ENCODE assay signal across 8 mouse cellular contexts in the genomic region with DNA sequence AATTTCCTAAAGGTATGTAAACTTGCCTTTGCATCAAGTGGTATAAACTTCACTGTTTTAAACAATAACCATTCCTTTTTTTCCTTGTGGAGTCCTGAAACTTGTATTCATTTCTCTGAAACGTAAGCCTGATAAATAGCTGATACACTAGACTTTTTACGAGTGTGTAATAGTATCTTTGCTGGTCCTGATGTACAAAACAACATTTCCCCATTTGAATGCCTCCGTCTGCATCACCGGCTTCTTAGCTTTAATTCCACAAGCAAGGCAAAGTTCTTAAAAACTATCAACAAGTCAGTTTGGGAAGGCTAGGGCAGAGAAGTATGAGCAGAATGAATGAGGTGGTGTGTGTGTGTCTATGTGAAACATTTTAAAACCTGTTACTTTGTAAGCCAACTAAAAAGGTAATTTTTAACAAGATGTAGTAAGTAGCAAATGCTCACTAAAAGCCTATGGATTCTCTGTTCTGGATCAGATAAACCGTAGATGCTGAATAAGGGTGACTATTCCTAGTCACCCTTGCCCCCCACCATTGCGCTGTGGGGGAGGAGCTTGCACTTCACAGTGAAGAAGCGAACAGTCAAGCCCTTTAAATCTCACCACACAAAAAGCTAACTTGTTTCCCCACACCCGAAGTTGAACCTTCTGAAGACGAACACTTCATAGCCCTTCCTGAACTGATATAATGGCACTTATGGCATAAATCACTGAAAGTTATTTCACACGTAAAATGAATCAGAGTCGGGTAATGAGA. TPM values are rescaled to one million over a fixed set of nuclear protein-coding genes. Genes with fewer than 3 reads are reported as not detected.
A peak's percentile ranks its signal among the peaks of the same experiment; 100 is the strongest.
DNase-seq lines count a peak whose midpoint lies in the region; ATAC-seq lines count a peak whose summit lies in the region.

No protein-coding gene starts in this region.

- H3K4me2 ChIP-seq in forebrain, embryonic 12.5 days, result peak overlapping the region; percentile 71
- H3K4me2 ChIP-seq in midbrain, embryonic 13.5 days (replicated peaks), result peak overlapping the region; percentile 78

- 30% methylated on average over 11 of the region's 11 CpGs for WGBS in forebrain, embryonic 12.5 days
- 29% methylated on average over 11 of the region's 11 CpGs for WGBS in midbrain, embryonic 13.5 days

- H3K4me3 ChIP-seq in forebrain, embryonic 12.5 days (replicated peaks), result peak overlapping the region; percentile 82
- peak overlapping the region; percentile 88 for H3K4me3 ChIP-seq in midbrain, embryonic 13.5 days (replicated peaks)

- no peak overlapping the region for H3K27ac ChIP-seq in forebrain, embryonic 12.5 days
- H3K27ac ChIP-seq in midbrain, embryonic 13.5 days, result no peak overlapping the region

- H3K9me3 ChIP-seq in forebrain, embryonic 12.5 days, result no peaks in the 10 kb centered on the region
- H3K9me3 ChIP-seq in midbrain, embryonic 13.5 days, result no peaks in the 10 kb centered on the region

- H3K27me3 ChIP-seq in forebrain, embryonic 12.5 days, result 0 out of 2 replicates have a peak, but pooled peaks cover 3% of the 10 kb centered on the region
- peaks cover 9% of the 10 kb centered on the region; the same call in 1 of the 2 replicates for H3K27me3 ChIP-seq in midbrain, embryonic 13.5 days

- no peaks in the 10 kb centered on the region for H3K36me3 ChIP-seq in forebrain, embryonic 12.5 days (replicated peaks)
- no peaks in the 10 kb centered on the region for H3K36me3 ChIP-seq in midbrain, embryonic 13.5 days

- no peak for ATAC-seq in forebrain, embryonic 12.5 days (ENCODE audit: low FRiP score)
- ATAC-seq in midbrain, embryonic 13.5 days, result no peak

- H3K9ac ChIP-seq in forebrain, embryonic 12.5 days, result no peak overlapping the region
- no peak overlapping the region for H3K9ac ChIP-seq in midbrain, embryonic 13.5 days (replicated peaks)

- H3K4me1 ChIP-seq in forebrain, embryonic 12.5 days, result peaks cover 7% of the 10 kb centered on the region; the same call in 1 of the 2 replicates
- H3K4me1 ChIP-seq in midbrain, embryonic 13.5 days (replicated peaks), result peaks cover 17% of the 10 kb centered on the region

- DNase-seq in adrenal gland, postnatal 10 days, result peak; percentile 44
- no peak for DNase-seq in adrenal gland, postnatal 4 days (ENCODE audit: low spot score in 2 of 2)
- DNase-seq in ZHBTc4 (ENCODE audit: low read depth, low spot score), result peak; percentile 18
- peak; percentile 46 for DNase-seq in kidney, postnatal 10 days
- peak; percentile 29 to 44 for DNase-seq in thymus, postnatal 10 days (ENCODE audit: low spot score in 2 of 2)
- no peak for DNase-seq in right cerebral cortex, postnatal 10 days (ENCODE audit: low spot score in 2 of 2)

RNA-seq across cellular contexts. Expression of a gene that starts 1.9 kb away (rescaled TPM):
- total RNA-seq in adrenal gland, postnatal 10 days (2021), result 100 to 1,000 TPM; 115 TPM
- 100 to 1,000 TPM; 147 to 163 TPM for total RNA-seq in adrenal gland, postnatal 4 days (2021)
- 25.2 and 29.1 TPM in 2 replicates for polyA plus RNA-seq in forebrain, embryonic 12.5 days (2016; fragmentation: Nextera tagmentation; extraction: Ambion mirVana)
- 18.5 and 20.3 TPM in 2 replicates for polyA plus RNA-seq in midbrain, embryonic 13.5 days (2015; fragmentation: Nextera tagmentation; extraction: Ambion mirVana)

RNA-seq across cellular contexts. Expression of a gene that starts 34.0 kb away (rescaled TPM):
- total RNA-seq in adrenal gland, postnatal 10 days (2021), result 100 to 1,000 TPM; 145 to 155 TPM
- 10 to 100 TPM; 64.9 to 67.0 TPM for total RNA-seq in adrenal gland, postnatal 4 days (2021)
- 27.6 and 28.1 TPM in 2 replicates for polyA plus RNA-seq in forebrain, embryonic 12.5 days (2016; fragmentation: Nextera tagmentation; extraction: Ambion mirVana)
- polyA plus RNA-seq in midbrain, embryonic 13.5 days (2015; fragmentation: Nextera tagmentation; extraction: Ambion mirVana), result 29.4 and 31.6 TPM in 2 replicates

Comparison
In these comparisons a context has a peak if more than half of its experiments do, and no peak if none do; other contexts are left out.
1. DNase-seq: peak in adrenal gland, postnatal 10 days (single experiment), ZHBTc4 (single experiment), kidney, postnatal 10 days (single experiment) and thymus, postnatal 10 days (2 of 2); none in adrenal gland, postnatal 4 days (0 of 2) and right cerebral cortex, postnatal 10 days (0 of 2).